In genomic region chr7:43466099-43466694, GRCm38 (mm10) we compare ENCODE assay signal across 8 mouse cellular contexts. TPM values are rescaled to one million over a fixed set of nuclear protein-coding genes. Genes with fewer than 3 reads are reported as not detected.
A peak's percentile ranks its signal among the peaks of the same experiment; 100 is the strongest.
DNase-seq lines count a peak whose midpoint lies in the region; ATAC-seq and TF ChIP-seq lines count a peak whose summit lies in the region.

No protein-coding gene starts in this region.

- no peaks in the 10 kb centered on the region for H3K36me3 ChIP-seq in ES-E14 (ENCODE audit: control insufficient read depth, insufficient read depth, low read length, poor library complexity, severe bottlenecking)
- no peaks in the 10 kb centered on the region for H3K36me3 ChIP-seq in forebrain, embryonic 14.5 days (ENCODE audit: control insufficient read depth, insufficient read depth, low read length)
- no peaks in the 10 kb centered on the region for H3K36me3 ChIP-seq in lung, embryonic 15.5 days
- no peaks in the 10 kb centered on the region for H3K36me3 ChIP-seq in thymus, adult 2 months (ENCODE audit: control insufficient read depth, insufficient read depth, low read length)

- peaks cover 9% of the 10 kb centered on the region for H3K27me3 ChIP-seq in forebrain, embryonic 14.5 days (replicated peaks; ENCODE audit: control insufficient read depth, insufficient read depth, low read length)
- H3K27me3 ChIP-seq in lung, embryonic 15.5 days = peaks cover 9% of the 10 kb centered on the region
- H3K27me3 ChIP-seq in thymus, adult 2 months (ENCODE audit: control insufficient read depth, insufficient read depth, low read length) = no peaks in the 10 kb centered on the region; the same call in 1 of the 2 replicates

- intact Hi-C loops in heart, postnatal 14 days (cut with DNase I) = loop anchor here (5.0 to 10.0 kb wide), 2 partner anchors 59 to 164 kb away; no protein-coding TSS in a partner anchor

- TF ChIP-seq POLR2A in thymus, adult 2 months (IDR thresholded peaks at IDR 0.05; ENCODE audit: control insufficient read depth, extremely low read depth, insufficient read depth, low read length, poor library complexity) = no peak

- H3K27ac ChIP-seq in ES-E14 (ENCODE audit: insufficient read depth, low read depth, low read length, poor library complexity, severe bottlenecking) = no peak overlapping the region
- no peak overlapping the region for H3K27ac ChIP-seq in forebrain, embryonic 14.5 days (ENCODE audit: low read depth, low read length)
- H3K27ac ChIP-seq in lung, embryonic 15.5 days = no peak overlapping the region; the same call in 1 of the 2 replicates
- H3K27ac ChIP-seq in thymus, adult 2 months (ENCODE audit: control insufficient read depth, insufficient read depth, low read length) = no peak overlapping the region

- H3K9ac ChIP-seq in ES-E14 (ENCODE audit: insufficient read depth, low read depth, low read length, poor library complexity, severe bottlenecking) = peak overlapping the region; percentile 35; the same call in 1 of the 2 replicates
- peak overlapping the region; percentile 49 for H3K9ac ChIP-seq in forebrain, embryonic 14.5 days (ENCODE audit: low read length)
- H3K9ac ChIP-seq in lung, embryonic 15.5 days = peak overlapping the region; percentile 24; the same call in 1 of the 2 replicates

- peak; percentile 80 for DNase-seq in ES-E14 (ENCODE audit: low read depth, low spot score)
- DNase-seq in forebrain, embryonic 14.5 days (ENCODE audit: low spot score) = peak; percentile 82
- peak; percentile 87 to 93 for DNase-seq in heart, postnatal 14 days
- peak; percentile 45 for DNase-seq in large intestine, adult 2 months (ENCODE audit: low read depth, low spot score)
- peak; percentile 82 for DNase-seq in thymus, adult 2 months

- H3K4me2 ChIP-seq in forebrain, embryonic 14.5 days (ENCODE audit: low read length) = peak overlapping the region; percentile 73
- peak overlapping the region; percentile 95 for H3K4me2 ChIP-seq in lung, embryonic 15.5 days

- H3K4me1 ChIP-seq in ES-E14 (ENCODE audit: control insufficient read depth in 2 of 2, insufficient read depth in 2 of 2, low read length in 2 of 2, poor library complexity in 1 of 2) = peaks cover 0 to 3% of the 10 kb centered on the region in 2 experiments; a peak in 1 of 4 replicates
- no peaks in the 10 kb centered on the region; the same call in 1 of the 2 replicates for H3K4me1 ChIP-seq in forebrain, embryonic 14.5 days (ENCODE audit: control insufficient read depth, insufficient read depth, low read length)
- H3K4me1 ChIP-seq in lung, embryonic 15.5 days = peaks cover 16% of the 10 kb centered on the region
- H3K4me1 ChIP-seq in thymus, adult 2 months (replicated peaks; ENCODE audit: control insufficient read depth, insufficient read depth, low read length) = peaks cover 19% of the 10 kb centered on the region

- TF ChIP-seq CTCF in thymus, adult 2 months (IDR thresholded peaks at IDR 0.05; ENCODE audit: borderline replicate concordance, control insufficient read depth, extremely low read depth, insufficient read depth, low read length, poor library complexity) = peak; percentile 97

- WGBS in forebrain, embryonic 14.5 days = 1% methylated on average over 33 of the region's 33 CpGs
- WGBS in large intestine, adult 2 months = under 1% methylated on average over 33 of the region's 33 CpGs
- WGBS in lung, embryonic 15.5 days = 2% methylated on average over 28 of the region's 33 CpGs
- WGBS in thymus, adult 2 months = under 1% methylated on average over 33 of the region's 33 CpGs

- in situ Hi-C loops in ES-E14 (cut with MboI; ENCODE audit: low sequenced_read_pairs in 2 of 2, unreplicated experiment in 2 of 2) = no loop called here

- no peaks in the 10 kb centered on the region for H3K9me3 ChIP-seq in ES-E14 (ENCODE audit: control insufficient read depth, insufficient read depth, low read depth, low read length)
- no peaks in the 10 kb centered on the region for H3K9me3 ChIP-seq in forebrain, embryonic 14.5 days (replicated peaks; ENCODE audit: control insufficient read depth, low read length)
- H3K9me3 ChIP-seq in lung, embryonic 15.5 days = no peaks in the 10 kb centered on the region

- ATAC-seq in cerebellum, adult (ENCODE audit: insufficient number of reproducible peaks, low FRiP score, low TSS enrichment) = peak; percentile 53
- ATAC-seq in forebrain, embryonic 14.5 days = peak; percentile 60
- peak; percentile 55 for ATAC-seq in lung, embryonic 15.5 days (ENCODE audit: borderline replicate concordance, extremely low read depth, low FRiP score, low TSS enrichment)
- ATAC-seq in neutrophil, adult 5-6 weeks (ENCODE audit: extremely low read depth, insufficient number of reproducible peaks, low FRiP score, poor library complexity, severe bottlenecking) = peak; percentile 52

- peak overlapping the region; percentile 65 to 71 for H3K4me3 ChIP-seq in ES-E14 (ENCODE audit: insufficient read depth in 1 of 2, low read depth in 1 of 2, low read length in 2 of 2, poor library complexity in 1 of 2, severe bottlenecking in 1 of 2)
- peak overlapping the region; percentile 36 for H3K4me3 ChIP-seq in forebrain, embryonic 14.5 days (ENCODE audit: low read depth, low read length)
- H3K4me3 ChIP-seq in lung, embryonic 15.5 days = peak overlapping the region; percentile 51
- peak overlapping the region; percentile 43 for H3K4me3 ChIP-seq in thymus, adult 2 months (ENCODE audit: control insufficient read depth, insufficient read depth, low read length)

TF ChIP-seq in ES-E14, 5 proteins besides CTCF, POLR2A, EP300 and RAD21:
- TF ChIP-seq MAFK (IDR thresholded peaks at IDR 0.05; ENCODE audit: insufficient read depth, low read depth, low read length) (no peak), HCFC1 (IDR thresholded peaks at IDR 0.05; ENCODE audit: borderline replicate concordance, insufficient read depth, low read length) (0 out of 2 replicates have a peak, but pooled peaks have one; percentile 15), ZC3H11A (IDR thresholded peaks at IDR 0.05; ENCODE audit: borderline replicate concordance, low read depth, low read length) (peak; percentile 62; the same call in 1 of the 2 replicates)

RNA-seq across cellular contexts. Expression of gene Vsig10l, which starts 3.2 kb away (rescaled TPM):
- total RNA-seq in ES-E14 (2012; rRNA removed) = 2.9 and 3.6 TPM in 2 replicates
- 3.2 and 6.5 TPM in 2 replicates for polyA plus RNA-seq in forebrain, embryonic 14.5 days (2014; fragmentation: Nextera tagmentation; extraction: Ambion mirVana)
- 1 to 10 TPM; 2.1 to 3.5 TPM for total RNA-seq in heart, postnatal 14 days (2021)
- polyA plus RNA-seq in large intestine, adult 2 months (2012; rRNA removed) = 2.0 and 2.2 TPM in 2 replicates
- polyA plus RNA-seq in lung, embryonic 15.5 days (2015; fragmentation: Nextera tagmentation; extraction: Ambion mirVana) = 2.0 and 2.7 TPM in 2 replicates
- total RNA-seq in neutrophil, adult 5-6 weeks (2017) = 11.4 and 17.1 TPM in 2 replicates
- 2.7 and 3.8 TPM in 2 replicates for polyA plus RNA-seq in thymus, adult 2 months (2012; rRNA removed)

RNA-seq across cellular contexts. Expression of gene Gm45233, which starts 22.3 kb away (rescaled TPM):
- total RNA-seq in ES-E14 (2012; rRNA removed) = not detected in 2 replicates
- polyA plus RNA-seq in forebrain, embryonic 14.5 days (2014; fragmentation: Nextera tagmentation; extraction: Ambion mirVana) = not detected in 2 replicates
- total RNA-seq in heart, postnatal 14 days (2021) = 1 to 10 TPM in 1 of 2 experiments, under 1 TPM in 1; 0.45 to 1.5 TPM
- polyA plus RNA-seq in large intestine, adult 2 months (2012; rRNA removed) = 0.33 TPM in 1 of 2 replicates, not detected in the other
- 0.45 TPM in 1 of 2 replicates, not detected in the other for polyA plus RNA-seq in lung, embryonic 15.5 days (2015; fragmentation: Nextera tagmentation; extraction: Ambion mirVana)
- total RNA-seq in neutrophil, adult 5-6 weeks (2017) = not detected in 2 replicates
- polyA plus RNA-seq in thymus, adult 2 months (2012; rRNA removed) = 0.59 and 1.8 TPM in 2 replicates

RNA-seq across cellular contexts. Expression of gene Etfb, which starts 22.3 kb away (rescaled TPM):
- total RNA-seq in ES-E14 (2012; rRNA removed) = 126 and 134 TPM in 2 replicates
- 156 and 182 TPM in 2 replicates for polyA plus RNA-seq in forebrain, embryonic 14.5 days (2014; fragmentation: Nextera tagmentation; extraction: Ambion mirVana)
- total RNA-seq in heart, postnatal 14 days (2021) = 1,000 to 10,000 TPM; 1,151 to 1,177 TPM
- polyA plus RNA-seq in large intestine, adult 2 months (2012; rRNA removed) = 95.4 and 114 TPM in 2 replicates
- polyA plus RNA-seq in lung, embryonic 15.5 days (2015; fragmentation: Nextera tagmentation; extraction: Ambion mirVana) = 331 and 333 TPM in 2 replicates
- total RNA-seq in neutrophil, adult 5-6 weeks (2017) = 36.3 and 42.4 TPM in 2 replicates
- polyA plus RNA-seq in thymus, adult 2 months (2012; rRNA removed) = 61.4 and 79.7 TPM in 2 replicates

RNA-seq across cellular contexts. Expression of gene Iglon5, which starts 23.7 kb away (rescaled TPM):
- 0.95 and 1.7 TPM in 2 replicates for total RNA-seq in ES-E14 (2012; rRNA removed)
- polyA plus RNA-seq in forebrain, embryonic 14.5 days (2014; fragmentation: Nextera tagmentation; extraction: Ambion mirVana) = 4.6 and 5.1 TPM in 2 replicates
- under 1 TPM; 0.24 to 0.36 TPM for total RNA-seq in heart, postnatal 14 days (2021)
- polyA plus RNA-seq in large intestine, adult 2 months (2012; rRNA removed) = 1.2 and 1.8 TPM in 2 replicates
- 0.39 and 0.48 TPM in 2 replicates for polyA plus RNA-seq in lung, embryonic 15.5 days (2015; fragmentation: Nextera tagmentation; extraction: Ambion mirVana)
- not detected in 2 replicates for total RNA-seq in neutrophil, adult 5-6 weeks (2017)
- polyA plus RNA-seq in thymus, adult 2 months (2012; rRNA removed) = 1.1 and 1.2 TPM in 2 replicates

RNA-seq across cellular contexts. Expression of gene Cldnd2, which starts 25.6 kb away (rescaled TPM):
- total RNA-seq in ES-E14 (2012; rRNA removed) = not detected in 2 replicates
- not detected in 2 replicates for polyA plus RNA-seq in forebrain, embryonic 14.5 days (2014; fragmentation: Nextera tagmentation; extraction: Ambion mirVana)
- total RNA-seq in heart, postnatal 14 days (2021) = not detected
- polyA plus RNA-seq in large intestine, adult 2 months (2012; rRNA removed) = not detected in 2 replicates
- not detected in 2 replicates for polyA plus RNA-seq in lung, embryonic 15.5 days (2015; fragmentation: Nextera tagmentation; extraction: Ambion mirVana)
- not detected in 2 replicates for total RNA-seq in neutrophil, adult 5-6 weeks (2017)
- not detected in 2 replicates for polyA plus RNA-seq in thymus, adult 2 months (2012; rRNA removed)
